Mouse (Mus musculus) telencephalon, adult 2 months (tissue): Measurements from ENCODE around the gene Agbl4.

Source experiments
- DNase-seq: peaks from one replicate; pipeline ENCODE4 v3.0.0-alpha.2; 2011; ENCODE audit warnings: low read depth, low spot score

Gene Agbl4

GRCm38 (mm10) chr4:111493750-111494404, 1096.4 kb downstream of the Agbl4 start:
- DNase-seq = no peak

GRCm38 (mm10) chr4:111495949-111496348, 1098.5 kb downstream of the Agbl4 start:
- DNase-seq = no peak

GRCm38 (mm10) chr4:111498751-111499150, 1101.3 kb downstream of the Agbl4 start:
- DNase-seq = peak; percentile 88

GRCm38 (mm10) chr4:111501441-111501840, 1104.0 kb downstream of the Agbl4 start:
- DNase-seq = no peak

- DNase-seq = no peak
Observed at GRCm38 (mm10) chr4:111502965-111503727, 1105.7 kb downstream of the Agbl4 start.

GRCm38 (mm10) chr4:111504952-111505351, 1107.5 kb downstream of the Agbl4 start:
- no peak for DNase-seq

- no peak for DNase-seq
Observed at GRCm38 (mm10) chr4:111510129-111510528, 1112.7 kb downstream of the Agbl4 start.

- DNase-seq = no peak
Observed at GRCm38 (mm10) chr4:111513921-111514320, 1116.5 kb downstream of the Agbl4 start.

- DNase-seq = no peak
Observed at GRCm38 (mm10) chr4:111516136-111516535, 1118.7 kb downstream of the Agbl4 start.

GRCm38 (mm10) chr4:111517063-111517792, 1119.8 kb downstream of the Agbl4 start:
- no peak for DNase-seq

GRCm38 (mm10) chr4:111518191-111518590, 1120.7 kb downstream of the Agbl4 start:
- no peak for DNase-seq

- no peak for DNase-seq
Observed at GRCm38 (mm10) chr4:111519267-111519666, 1121.8 kb downstream of the Agbl4 start.

GRCm38 (mm10) chr4:111520006-111520405, 1122.5 kb downstream of the Agbl4 start:
- DNase-seq = no peak

GRCm38 (mm10) chr4:111522974-111523373, 1125.5 kb downstream of the Agbl4 start:
- DNase-seq = no peak

- DNase-seq = no peak
Observed at GRCm38 (mm10) chr4:111528961-111529360, 1131.5 kb downstream of the Agbl4 start.

- no peak for DNase-seq
Observed at GRCm38 (mm10) chr4:111529996-111530395, 1132.5 kb downstream of the Agbl4 start.

GRCm38 (mm10) chr4:111530537-111530936, 1133.1 kb downstream of the Agbl4 start:
- no peak for DNase-seq

GRCm38 (mm10) chr4:111544684-111545083, 1147.2 kb downstream of the Agbl4 start:
- DNase-seq = no peak

- no peak for DNase-seq
Observed at GRCm38 (mm10) chr4:111546009-111546408, 1148.5 kb downstream of the Agbl4 start.

GRCm38 (mm10) chr4:111555426-111555825, 1158.0 kb downstream of the Agbl4 start:
- no peak for DNase-seq

- no peak for DNase-seq
Observed at GRCm38 (mm10) chr4:111577087-111577773, 1179.8 kb downstream of the Agbl4 start.
